Mouse (Mus musculus): ENCODE results near the gene Mcrip2.
A peak's percentile ranks its signal among the peaks of the same experiment; 100 is the strongest.

Mcrip2 gene

DNA sequence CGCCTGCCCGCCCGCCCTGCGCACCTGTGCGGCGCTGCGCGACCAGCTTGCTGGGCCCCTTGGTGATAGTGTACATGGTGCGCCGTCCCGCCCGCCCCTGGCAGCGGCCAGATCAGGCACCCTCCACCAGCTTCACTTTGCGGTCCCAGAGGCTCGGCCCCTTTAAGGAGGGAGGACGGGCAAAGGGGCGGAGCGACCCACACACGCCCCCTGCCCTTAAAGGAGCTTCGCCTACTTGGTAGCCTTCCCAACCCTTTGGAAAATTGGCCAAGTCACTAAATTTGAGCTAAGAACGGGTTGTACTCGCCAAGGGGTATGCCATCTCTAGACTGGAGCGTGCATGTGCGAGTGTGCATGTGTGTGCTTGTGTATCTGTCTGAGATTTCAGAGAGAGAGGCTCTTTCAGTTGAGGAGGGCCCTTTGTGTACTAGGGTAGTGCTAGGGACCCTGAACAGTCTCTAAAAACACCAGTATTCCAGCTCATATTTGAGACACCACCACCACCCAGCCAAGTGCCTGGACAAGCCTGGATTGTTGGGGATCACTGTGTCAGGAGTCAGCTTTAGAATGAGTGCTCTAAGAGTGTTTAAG, at the start of gene Mcrip2:
Mcrip2 (minus strand) TSS at position 164 of the 591 bp plus-strand sequence.
- peak in 1 of 2 experiments; percentile 31 for DNase-seq (ENCODE audit: low read depth in 1 of 2, low spot score in 2 of 2)

DNA sequence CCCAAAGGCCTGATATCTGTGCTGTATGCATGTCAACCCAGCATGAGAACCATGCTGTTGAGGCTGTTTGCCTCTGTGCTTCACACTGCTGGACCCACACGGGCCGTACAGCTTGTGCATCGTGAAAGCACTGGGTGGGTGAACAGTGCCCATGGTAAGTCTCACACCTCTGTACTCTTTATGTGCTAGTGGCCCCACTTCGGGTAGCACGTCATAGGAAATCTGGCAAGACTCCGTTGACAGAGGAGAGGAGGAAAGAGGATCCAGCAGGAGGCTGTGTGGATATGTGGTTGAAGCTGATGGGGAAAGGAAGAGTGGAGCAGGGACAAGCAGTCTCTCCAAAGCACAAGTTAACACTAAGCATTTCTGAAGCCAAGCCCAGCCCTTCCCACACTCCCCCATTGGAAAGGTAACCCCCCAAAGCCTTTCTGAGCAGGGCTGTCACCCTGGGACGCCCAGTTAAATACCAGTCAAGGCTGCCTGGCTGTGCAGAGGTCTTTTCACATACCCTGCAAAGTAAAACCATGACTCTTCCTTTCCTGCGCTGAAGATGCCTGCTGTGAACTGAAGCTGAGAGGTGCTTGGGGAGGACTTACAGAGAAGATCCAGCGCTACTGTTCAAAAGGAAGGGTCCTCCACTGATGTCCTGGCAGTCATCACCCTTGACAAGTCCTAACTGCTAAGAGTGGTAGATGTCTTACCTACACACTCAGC, 49.6 kb upstream of the Mcrip2 start:
- DNase-seq (ENCODE audit: low read depth in 1 of 2, low spot score in 2 of 2) = no peak

DNA sequence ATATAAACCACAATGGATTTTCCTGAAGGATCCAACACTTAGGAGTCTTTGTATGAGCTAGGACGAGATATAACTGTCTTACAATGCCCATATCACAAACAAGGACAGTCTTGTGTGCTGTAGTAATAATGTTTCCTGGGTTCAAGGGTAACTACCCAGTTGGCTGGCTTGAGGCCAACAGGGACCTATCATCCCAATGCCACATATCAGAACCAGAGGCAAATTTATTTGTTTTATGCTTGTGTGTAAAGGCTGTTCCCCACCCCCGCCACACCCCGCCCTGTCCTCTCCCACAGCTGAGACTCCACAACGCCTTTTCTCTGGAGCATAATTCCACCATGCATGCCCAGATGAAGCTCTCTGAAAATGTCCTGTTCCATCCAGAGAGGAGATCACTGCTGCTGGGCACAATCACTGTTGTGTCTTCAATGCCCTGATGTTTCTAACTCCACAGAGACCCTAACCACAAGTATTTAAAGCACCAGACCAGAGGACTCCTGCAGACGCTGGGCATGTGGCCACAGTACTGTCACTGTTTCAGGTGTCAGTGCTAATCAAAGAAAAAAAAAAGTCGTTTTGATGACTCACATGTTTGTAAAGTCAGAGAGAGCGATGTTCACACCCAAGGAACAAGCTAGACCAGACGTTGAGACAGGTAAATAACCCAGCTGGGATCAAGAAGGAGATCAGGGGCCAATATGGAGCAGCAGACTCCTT, 48.5 kb upstream of the Mcrip2 start:
- DNase-seq (ENCODE audit: low read depth in 1 of 2, low spot score in 2 of 2) = no peak

DNA sequence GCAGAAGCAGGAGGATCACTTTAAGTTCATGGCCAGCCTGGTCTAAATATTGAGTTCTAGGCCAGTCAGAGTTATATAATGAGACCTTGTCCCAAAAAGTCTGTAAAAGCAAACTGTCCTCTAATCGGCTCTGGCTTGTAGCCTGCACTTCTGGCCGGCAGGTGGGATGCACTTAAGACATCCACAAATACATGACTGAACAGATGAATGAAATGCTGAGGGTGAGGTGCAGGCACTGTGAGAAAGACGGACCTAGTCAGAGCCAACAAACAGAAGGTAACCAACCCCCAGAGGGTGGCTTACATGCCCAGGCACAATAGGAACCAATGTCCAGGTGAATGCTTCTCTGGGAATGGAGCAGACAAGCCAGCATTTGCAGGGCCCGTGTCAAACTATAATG, 45.7 kb upstream of the Mcrip2 start:
- DNase-seq (ENCODE audit: low read depth in 1 of 2, low spot score in 2 of 2) = no peak

DNA sequence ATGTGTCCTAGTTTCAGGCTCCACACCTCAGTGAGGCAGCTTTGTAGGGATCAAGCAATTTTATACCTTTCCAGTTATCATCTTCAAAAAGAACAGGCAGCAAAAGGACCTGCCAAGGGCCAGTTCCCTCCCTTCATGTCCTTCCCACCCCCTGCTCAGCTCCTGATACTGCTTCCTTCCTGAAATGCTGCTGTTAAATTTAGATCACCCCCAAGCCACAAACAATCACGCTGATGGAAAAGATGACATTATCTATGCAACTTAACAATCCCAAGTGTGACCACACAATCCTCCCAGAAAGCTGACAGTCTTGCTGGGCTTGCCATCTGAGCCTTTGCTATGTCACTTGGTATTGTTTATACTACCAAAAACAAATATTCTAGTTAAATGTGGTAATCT, 45.3 kb upstream of the Mcrip2 start:
- DNase-seq (ENCODE audit: low read depth in 1 of 2, low spot score in 2 of 2) = no peak

DNA sequence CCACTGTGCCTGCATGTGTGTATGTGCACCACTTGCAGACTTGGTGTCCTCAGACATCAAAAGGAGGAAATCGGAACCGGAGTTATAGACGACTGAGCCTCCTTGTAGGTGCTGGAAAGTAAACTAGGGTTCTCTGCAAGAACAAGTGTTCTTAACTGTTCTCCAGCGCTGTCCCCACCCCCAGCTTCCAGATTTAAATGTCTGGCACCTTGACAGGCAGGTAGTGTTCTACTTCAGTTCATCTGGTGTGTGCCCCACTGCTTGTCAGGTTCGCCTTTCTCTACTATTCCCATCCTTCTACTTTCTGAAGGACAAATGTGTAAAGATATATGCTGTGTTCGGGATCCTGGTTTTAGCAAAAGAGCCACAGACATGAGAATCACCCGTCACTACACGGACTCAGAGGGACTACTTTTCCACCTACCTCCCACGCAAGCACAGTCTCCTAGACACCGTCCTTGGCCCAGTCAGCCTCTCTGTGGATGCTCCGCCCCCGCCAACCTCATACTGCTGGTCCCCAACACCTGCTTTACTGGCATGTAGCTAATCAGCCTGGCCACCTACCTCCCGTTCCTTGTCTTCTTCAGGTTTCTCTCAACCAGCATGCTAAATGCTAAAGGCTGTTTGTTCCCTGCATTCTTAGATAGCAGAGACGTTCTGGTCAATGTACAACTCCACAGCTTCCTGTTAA, 44.8 kb upstream of the Mcrip2 start:
- no peak for DNase-seq (ENCODE audit: low read depth in 1 of 2, low spot score in 2 of 2)

DNA sequence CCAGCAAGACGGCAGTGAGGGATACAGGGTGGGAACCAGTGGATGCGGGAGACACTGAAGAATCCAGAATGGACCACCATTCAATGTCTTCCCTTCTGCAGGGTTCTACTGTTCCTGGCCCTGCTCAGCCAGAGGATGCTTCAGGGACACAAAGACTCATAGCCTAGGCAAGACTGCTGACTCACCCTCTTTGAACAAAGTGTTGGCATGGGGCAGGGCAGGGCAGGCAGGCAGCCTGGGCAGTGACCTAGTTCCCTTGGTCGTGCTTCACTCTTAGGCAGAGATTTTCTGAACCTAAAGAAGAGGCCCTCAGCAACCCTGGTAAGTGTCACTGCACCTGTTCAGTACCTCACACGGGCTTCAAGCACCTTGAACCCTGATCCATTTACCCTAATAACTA, 43.3 kb upstream of the Mcrip2 start:
- no peak for DNase-seq (ENCODE audit: low read depth in 1 of 2, low spot score in 2 of 2)

DNA sequence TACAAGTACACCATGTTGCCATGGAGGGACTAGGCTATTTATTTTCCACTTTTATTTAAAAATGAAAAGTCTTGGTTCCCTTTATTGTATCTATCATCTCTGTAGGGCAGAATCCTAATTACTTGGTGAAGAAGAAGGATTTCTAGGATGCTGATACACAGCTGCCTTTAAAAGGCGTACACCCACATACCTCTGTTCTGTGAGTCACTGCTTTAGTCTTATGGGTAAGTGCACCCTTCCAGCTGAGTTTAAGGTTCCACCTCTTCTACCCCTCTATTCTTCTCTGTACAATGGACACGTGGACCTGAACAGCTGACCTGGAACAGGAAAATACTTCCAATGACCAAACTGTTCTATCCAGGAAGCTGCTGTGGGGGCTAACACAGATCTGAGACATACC, 39.1 kb upstream of the Mcrip2 start:
- DNase-seq (ENCODE audit: low read depth in 1 of 2, low spot score in 2 of 2) = no peak

DNA sequence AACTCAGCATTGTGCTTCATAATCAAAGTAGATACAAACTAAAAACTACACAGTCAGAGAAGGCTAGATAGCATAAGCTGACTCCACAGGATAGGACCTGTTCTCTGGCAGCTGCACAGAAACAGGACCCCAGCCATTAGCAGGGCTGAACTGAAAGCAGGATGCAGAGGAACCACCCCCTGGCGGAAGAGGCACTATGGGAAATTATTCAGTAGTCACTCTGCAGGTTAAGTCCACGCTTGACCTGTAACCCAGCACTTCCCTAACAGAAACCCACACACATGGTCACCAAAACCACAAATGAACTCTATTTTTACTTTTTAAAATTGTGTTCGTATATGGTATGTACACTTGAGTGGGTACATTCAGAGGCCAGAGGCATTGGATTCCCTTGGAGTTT, 34.5 kb upstream of the Mcrip2 start:
- DNase-seq (ENCODE audit: low read depth in 1 of 2, low spot score in 2 of 2) = no peak

DNA sequence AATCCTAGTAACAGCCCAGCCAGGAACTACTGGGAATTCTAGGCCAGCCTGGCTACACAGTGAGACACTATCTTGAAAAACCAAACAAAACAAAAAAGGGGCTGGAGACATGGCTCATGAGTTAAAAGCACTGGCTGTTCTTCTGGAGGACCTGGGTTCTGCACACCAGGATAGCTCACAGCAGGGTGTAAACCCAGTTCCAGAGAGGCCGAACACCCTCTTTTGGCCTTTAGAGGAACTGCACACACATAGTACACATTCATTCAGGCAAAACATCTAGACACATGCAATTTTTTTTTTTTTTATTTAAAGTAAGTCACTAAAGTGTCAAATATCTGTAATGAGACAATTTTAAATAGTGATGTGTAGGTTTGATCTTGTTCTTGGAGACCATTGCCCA, 31.6 kb upstream of the Mcrip2 start:
- DNase-seq (ENCODE audit: low read depth in 1 of 2, low spot score in 2 of 2) = no peak

DNA sequence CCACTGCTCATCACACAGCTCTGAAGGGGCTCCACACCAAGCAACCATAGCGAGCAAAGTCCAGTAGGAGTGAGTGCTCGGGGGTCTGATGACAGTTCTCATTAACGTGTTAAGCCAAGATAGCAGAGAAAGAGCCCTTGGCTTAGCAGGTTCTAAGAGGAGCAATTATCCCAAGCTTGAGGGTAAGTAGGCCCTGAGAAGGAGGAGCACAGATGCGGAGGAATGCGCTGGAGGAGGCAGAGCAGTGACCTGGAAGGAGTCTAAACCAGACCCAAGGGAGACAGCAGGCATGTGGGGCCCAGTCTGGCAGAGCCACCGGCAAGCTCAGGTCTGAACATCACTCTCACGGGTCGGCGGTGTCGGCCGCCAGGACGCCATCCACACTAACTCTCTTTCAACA, 27.3 kb upstream of the Mcrip2 start:
- no peak for DNase-seq (ENCODE audit: low read depth in 1 of 2, low spot score in 2 of 2)

DNA sequence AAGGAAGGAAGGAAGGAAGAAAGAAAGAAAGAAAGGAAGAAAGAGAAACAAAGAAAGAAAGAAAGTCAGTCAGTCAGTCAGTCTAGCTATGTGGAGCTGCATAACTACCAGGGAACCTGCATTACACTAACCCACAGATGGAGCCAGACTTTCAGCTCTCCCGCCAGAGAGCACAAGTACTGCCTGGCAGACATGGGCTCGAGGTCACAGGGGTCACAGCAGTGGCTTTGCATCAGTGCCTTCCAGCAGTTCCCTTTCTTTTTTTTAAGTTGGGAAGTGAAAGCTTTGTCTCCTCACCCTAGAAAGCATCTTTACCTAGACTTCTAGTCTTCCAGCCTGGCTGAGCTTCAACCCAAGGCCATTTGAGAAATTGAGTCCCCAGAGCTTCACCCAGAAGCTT, 26.9 kb upstream of the Mcrip2 start:
- no peak for DNase-seq (ENCODE audit: low read depth in 1 of 2, low spot score in 2 of 2)

DNA sequence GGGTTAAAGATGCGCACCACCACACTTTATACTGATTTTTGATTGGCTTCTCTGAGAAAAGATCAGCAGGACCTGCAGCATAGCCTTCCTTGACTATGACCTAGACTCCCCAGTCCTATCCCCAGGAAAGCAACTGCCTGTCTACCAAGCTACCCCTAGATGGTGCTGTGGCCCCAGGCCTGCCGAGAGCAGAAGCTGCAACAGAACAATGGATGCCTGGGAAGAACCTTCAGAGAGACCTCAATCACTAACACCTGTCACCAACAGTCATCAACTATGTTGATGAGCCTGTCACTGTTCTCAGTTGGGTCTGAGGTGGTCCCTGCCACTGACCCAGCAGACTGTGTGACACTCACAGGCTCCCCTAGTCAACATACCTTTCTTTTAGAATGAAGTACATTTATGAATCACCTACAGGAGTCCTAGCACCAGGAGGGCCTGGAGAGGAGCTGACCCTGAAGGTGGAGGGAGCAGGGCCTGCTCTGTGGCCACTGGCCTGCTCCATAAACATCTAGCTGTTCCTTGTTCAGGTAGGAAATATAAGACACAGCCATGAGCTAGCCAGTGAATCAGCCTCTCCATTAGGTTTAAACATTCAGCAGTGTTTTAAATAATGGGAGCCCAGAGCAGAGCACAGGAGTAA, 25.5 kb upstream of the Mcrip2 start:
- peak in 1 of 2 experiments; percentile 44 for DNase-seq (ENCODE audit: low read depth in 1 of 2, low spot score in 2 of 2)

DNA sequence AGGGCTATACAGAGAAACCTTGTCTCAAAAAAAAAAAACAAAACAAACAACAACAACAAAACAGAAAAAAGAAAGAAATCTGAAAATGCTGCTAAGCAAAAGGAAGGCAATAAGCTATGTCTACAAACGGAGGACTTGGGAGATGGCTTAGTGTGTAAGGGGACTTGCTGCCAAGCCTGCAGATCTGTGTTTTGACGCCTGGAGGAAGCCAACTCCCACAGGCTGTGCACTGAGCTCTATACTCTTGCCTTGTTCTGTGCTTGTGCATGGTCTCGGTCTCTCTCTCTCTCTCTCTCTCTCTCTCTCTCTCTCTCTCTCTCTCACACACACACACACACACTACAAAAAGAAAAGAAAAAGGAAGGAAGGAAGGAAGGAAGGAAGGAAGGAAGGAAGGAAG, 20.3 kb upstream of the Mcrip2 start:
- no peak for DNase-seq (ENCODE audit: low read depth in 1 of 2, low spot score in 2 of 2)

DNA sequence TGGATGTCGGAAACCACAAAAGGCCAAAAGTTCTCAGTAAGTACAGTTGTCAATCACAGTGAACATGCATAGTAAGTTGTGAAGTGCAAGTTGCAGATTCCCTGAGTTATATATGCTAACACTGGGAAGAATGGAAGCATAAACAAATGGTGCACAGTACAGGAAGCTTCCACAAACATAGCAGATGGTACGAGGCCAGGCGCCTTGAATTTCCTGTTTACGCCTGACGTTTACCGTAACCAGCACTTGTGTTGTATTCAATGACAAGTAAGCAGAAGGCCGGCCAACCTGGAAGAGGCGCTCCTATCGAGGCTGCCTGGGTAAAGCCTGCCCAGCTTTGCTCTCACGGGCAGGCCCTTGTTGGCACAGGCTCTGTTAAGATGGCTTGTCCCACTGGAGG, 18.9 kb upstream of the Mcrip2 start:
- DNase-seq (ENCODE audit: low read depth in 1 of 2, low spot score in 2 of 2) = no peak

DNA sequence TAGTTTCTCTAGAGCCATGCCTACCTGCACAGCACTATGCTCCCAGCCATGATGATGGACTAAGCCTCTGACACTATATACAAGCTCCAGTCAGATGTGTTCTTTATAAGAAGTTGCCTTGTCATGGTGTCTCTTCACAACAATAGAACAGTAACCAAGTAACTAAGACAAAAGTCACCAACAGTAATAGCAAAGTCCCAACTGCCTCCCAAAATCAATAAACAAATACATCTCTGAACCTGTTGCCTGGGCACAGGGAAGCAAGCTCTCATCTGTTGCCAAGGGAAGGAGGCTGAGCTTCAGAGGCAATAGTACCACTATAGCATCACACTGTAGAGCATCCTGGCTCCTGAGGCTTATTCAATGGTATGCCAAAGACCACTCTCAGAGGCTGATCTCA, 18.2 kb upstream of the Mcrip2 start:
- DNase-seq (ENCODE audit: low read depth in 1 of 2, low spot score in 2 of 2) = no peak

DNA sequence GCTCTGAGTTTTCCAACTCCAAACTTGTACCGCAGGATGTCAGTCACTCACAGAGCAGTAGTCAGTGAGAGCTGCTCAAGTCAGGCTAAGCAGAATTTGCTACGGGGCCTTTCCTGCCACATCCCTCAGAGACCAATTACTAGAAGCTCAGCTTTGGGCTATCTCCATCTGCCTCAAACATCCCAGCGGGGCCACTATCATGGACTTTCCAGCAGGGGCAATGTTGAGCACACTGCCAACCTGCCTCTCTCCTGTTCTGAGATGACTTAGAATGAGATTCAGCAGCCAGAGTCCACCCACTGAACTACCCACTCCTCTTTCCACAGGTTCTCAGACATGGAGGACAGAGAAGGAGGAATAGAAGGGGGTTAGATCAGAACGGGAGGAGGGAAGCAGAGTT, 17.1 kb upstream of the Mcrip2 start:
- DNase-seq (ENCODE audit: low read depth in 1 of 2, low spot score in 2 of 2) = no peak

DNA sequence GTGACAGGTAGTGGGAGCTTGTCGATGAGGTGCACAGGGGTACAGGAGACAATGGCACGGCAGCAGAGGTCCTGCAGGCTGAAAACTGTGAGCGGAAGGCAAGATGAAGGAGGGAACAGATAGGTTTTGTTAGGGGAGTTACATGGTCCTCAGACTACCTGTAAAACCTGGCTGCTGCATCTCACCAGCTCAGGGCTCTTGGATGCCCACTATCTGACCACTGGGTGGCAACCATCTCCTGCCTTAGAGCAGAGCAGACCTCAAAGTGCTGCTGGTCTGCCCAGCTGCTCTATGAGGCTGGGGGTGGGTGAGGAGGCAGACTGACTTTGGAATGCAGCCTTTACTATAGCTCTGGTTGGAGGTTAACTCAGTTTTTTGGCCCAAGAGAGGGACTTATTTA, 15.3 kb upstream of the Mcrip2 start:
- DNase-seq (ENCODE audit: low read depth in 1 of 2, low spot score in 2 of 2) = no peak

DNA sequence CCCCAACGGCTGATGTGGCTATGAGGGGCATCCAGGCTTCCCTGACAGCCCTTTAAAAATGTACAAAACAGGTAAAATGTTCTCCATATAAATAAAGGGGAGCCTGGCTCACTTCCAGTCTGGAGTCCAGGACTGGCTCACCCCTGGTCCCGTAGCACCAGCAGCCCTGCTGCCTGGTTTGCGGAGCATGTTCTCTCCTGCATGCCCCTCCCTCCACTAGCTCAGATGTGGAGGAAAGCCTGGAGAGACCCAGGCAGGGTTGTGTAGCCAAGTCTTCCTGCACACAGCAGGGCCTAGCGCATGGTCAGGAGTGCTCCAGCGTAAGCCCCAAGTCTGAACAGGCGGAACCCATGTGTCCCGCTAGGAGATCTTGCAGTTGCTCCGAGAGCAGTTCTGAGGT, 14.7 kb upstream of the Mcrip2 start:
- no peak for DNase-seq (ENCODE audit: low read depth in 1 of 2, low spot score in 2 of 2)

DNA sequence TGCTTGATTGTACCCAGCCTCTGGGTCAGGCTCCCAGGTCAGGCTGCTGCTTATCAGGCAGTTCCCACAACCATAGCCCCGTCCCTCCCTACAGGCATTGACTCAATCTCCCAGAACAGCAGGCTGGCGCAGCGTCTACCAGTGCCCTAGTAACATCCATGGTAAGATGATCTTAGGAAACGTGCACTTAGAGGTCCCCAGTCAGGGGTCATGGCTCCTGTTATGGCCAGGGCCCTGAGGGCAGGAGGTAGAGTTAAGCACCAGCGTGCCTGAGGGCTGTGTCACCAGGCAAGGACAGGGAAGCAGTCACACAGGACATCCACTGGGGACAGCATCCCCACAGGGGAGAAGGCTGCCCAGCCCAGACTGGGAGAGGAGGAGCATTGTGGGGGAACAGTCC, 13.7 kb upstream of the Mcrip2 start:
- DNase-seq (ENCODE audit: low read depth in 1 of 2, low spot score in 2 of 2) = no peak

DNA sequence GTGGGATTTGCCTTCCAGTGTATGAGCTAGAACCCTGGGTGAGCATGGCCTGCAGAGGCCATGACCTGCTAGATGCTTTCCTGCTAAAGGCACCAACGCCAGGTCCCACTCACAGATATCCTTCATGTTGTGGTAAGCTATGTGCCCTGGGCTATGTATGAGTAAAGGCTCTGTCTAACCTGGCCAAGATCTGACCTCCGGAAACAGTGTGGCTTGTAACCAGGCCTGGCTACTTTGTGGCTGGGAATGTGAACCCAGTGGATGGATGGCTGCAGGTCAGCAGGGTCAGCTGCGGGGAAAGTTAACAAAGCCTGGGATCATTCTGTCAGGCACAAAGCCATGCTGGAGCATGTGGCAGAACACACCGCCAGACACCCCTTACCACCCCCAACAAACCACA, 13.1 kb upstream of the Mcrip2 start:
- no peak for DNase-seq (ENCODE audit: low read depth in 1 of 2, low spot score in 2 of 2)

Measured in monocyte, adult 2 months (primary cell).